Mouse (Mus musculus) hindbrain, embryonic 10.5 days (tissue): ENCODE results near the gene Rbm45. TPM values are rescaled to one million over a fixed set of nuclear protein-coding genes. Genes with fewer than 3 reads are reported as not detected.

Experiments
- DNase-seq: peaks from one replicate; pipeline ENCODE4 v3.0.0-alpha.2; 2017; ENCODE audit warnings: low spot score
- H3K27ac ChIP-seq: fragments of 300-500 bp; sonication (generic); 2 replicates; pipeline ENCODE4 v1.5.1; 2016; ENCODE audit warnings: mild to moderate bottlenecking, moderate library complexity
- H3K27me3 ChIP-seq: fragments of 300-500 bp; sonication (generic); 2 replicates; pipeline ENCODE4 v1.6.1; 2016; ENCODE audit warnings: mild to moderate bottlenecking; ENCODE audit not compliant: poor library complexity, insufficient read depth, severe bottlenecking
- H3K36me3 ChIP-seq: fragments of 300-500 bp; sonication (generic); 2 replicates; pipeline ENCODE4 v1.6.1; 2016; ENCODE audit warnings: mild to moderate bottlenecking, moderate library complexity
- H3K4me1 ChIP-seq: fragments of 300-500 bp; sonication (generic); replicated peaks from 2 replicates; pipeline ENCODE4 v1.6.1; 2016; ENCODE audit warnings: mild to moderate bottlenecking
- H3K4me3 ChIP-seq: fragments of 300-500 bp; sonication (generic); 2 replicates; pipeline ENCODE4 v1.5.1; 2016; ENCODE audit warnings: mild to moderate bottlenecking, moderate library complexity
- H3K9me3 ChIP-seq: fragments of 300-500 bp; sonication (generic); 2 replicates; pipeline ENCODE4 v1.6.1; 2016; ENCODE audit warnings: mild to moderate bottlenecking, moderate library complexity
- WGBS: fragments of 180-500 bp; shearing (Covaris S2); methylation state at CpG from one replicate; pipeline ENCODE4 v1.1.7; 2016; 5-methylcytosine and 5-hydroxymethylcytosine counted together
- polyA plus RNA-seq: library from polyadenylated mRNA; unstranded; fragments of >200 nt; fragmentation: Nextera tagmentation; extraction: Ambion mirVana; gene quantifications from 2 replicates; pipeline ENCODE4 v1.2.1, GENCODE M21; 2016

Gene Rbm45
- 17.8 and 18.3 TPM in 2 replicates for polyA plus RNA-seq

- Histone ChIP-seq H3K27ac (peak within 1 kb of the TSS; percentile 92), H3K36me3 (peaks cover 35% of the 10 kb centered on the region), H3K4me1 (peaks cover 14% of the 10 kb centered on the region), H3K27me3 (no peaks in the 10 kb centered on the region), H3K9me3 (no peaks in the 10 kb centered on the region), H3K4me3 (peak within 1 kb of the TSS; percentile 78)
- peak; percentile 87 for DNase-seq
- WGBS = under 1% methylated on average over 61 of the region's 61 CpGs
These were observed at the start of gene Rbm45 for GRCm38 (mm10) chr2:76369821-76370655. Rbm45 (plus strand) TSS chr2:76369984.

DNA sequence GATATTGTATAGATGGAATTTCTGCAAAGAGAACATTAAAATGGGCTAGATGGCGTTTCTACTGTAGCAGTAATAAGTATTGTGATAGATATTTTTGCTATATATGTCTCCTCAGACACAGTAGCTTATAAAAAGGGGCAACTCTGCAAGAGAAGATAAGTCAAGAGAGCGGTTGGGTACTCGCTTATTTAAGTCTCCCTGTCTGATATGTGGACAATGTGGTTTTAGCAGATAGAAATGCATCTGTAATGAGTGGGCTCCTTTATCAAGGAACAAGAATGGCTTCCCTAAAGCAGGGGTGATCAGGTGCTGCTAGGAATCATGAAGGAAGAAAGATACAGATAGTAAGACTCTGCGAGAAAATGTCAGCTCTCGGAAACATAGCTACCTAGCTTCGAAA lies 49.4 kb upstream of the Rbm45 start:
- no peaks in the 10 kb centered on the region for H3K36me3 ChIP-seq
- no peaks in the 10 kb centered on the region for H3K27me3 ChIP-seq
- no peaks in the 10 kb centered on the region for H3K9me3 ChIP-seq
- no peaks in the 10 kb centered on the region; the same call in 1 of the 2 replicates for H3K4me1 ChIP-seq
- no peak overlapping the region for H3K4me3 ChIP-seq
- no peak for DNase-seq
- H3K27ac ChIP-seq = no peak overlapping the region
- 91% methylated on average over 6 of the region's 6 CpGs for WGBS

GRCm38 (mm10) chr2:76323185-76323875 lies 46.5 kb upstream of the Rbm45 start:
- Histone ChIP-seq H3K4me1 (no peaks in the 10 kb centered on the region; the same call in 1 of the 2 replicates), H3K36me3 (no peaks in the 10 kb centered on the region), H3K27ac (no peak overlapping the region), H3K4me3 (no peak overlapping the region), H3K9me3 (no peaks in the 10 kb centered on the region), H3K27me3 (no peaks in the 10 kb centered on the region)
- WGBS = 88% methylated on average over 21 of the region's 21 CpGs
- no peak for DNase-seq

DNA sequence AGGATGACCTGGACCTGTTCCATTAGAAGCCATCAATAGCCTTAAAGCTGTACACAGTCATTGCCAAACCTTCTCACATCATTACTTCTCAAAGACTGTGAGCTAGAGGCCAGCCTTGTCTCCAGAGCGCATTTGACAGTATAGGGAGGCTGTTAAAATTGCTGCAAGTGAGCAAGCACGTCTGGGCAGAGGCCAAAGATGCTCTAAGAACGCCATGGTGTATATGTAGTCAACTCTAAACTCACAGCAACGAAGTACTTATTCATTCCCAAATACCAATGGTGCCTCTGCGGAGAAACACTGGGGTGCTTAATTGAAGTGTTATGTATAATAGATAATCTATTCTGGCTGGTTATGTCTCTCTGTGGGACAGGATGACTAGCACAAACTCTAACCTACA lies 45.3 kb upstream of the Rbm45 start:
- WGBS = 90% methylated on average over 5 of the region's 5 CpGs
- no peak overlapping the region for H3K4me3 ChIP-seq
- H3K9me3 ChIP-seq = no peaks in the 10 kb centered on the region
- H3K27me3 ChIP-seq = no peaks in the 10 kb centered on the region
- DNase-seq = no peak
- H3K27ac ChIP-seq = no peak overlapping the region
- peaks cover 7% of the 10 kb centered on the region for H3K4me1 ChIP-seq
- no peaks in the 10 kb centered on the region for H3K36me3 ChIP-seq

GRCm38 (mm10) chr2:76326161-76326560 lies 43.6 kb upstream of the Rbm45 start:
- H3K27ac ChIP-seq = no peak overlapping the region
- WGBS = 92% methylated on average over 3 of the region's 3 CpGs
- H3K4me3 ChIP-seq = no peak overlapping the region
- H3K36me3 ChIP-seq = no peaks in the 10 kb centered on the region
- no peaks in the 10 kb centered on the region for H3K27me3 ChIP-seq
- peaks cover 7% of the 10 kb centered on the region for H3K4me1 ChIP-seq
- H3K9me3 ChIP-seq = no peaks in the 10 kb centered on the region
- DNase-seq = no peak

- Histone ChIP-seq H3K9me3 (no peaks in the 10 kb centered on the region), H3K27ac (no peak overlapping the region), H3K4me1 (peaks cover 7% of the 10 kb centered on the region), H3K4me3 (no peak overlapping the region), H3K27me3 (no peaks in the 10 kb centered on the region), H3K36me3 (no peaks in the 10 kb centered on the region)
- DNase-seq = no peak
- WGBS = 91% methylated on average over 5 of the region's 5 CpGs
These were observed 39.7 kb upstream of the Rbm45 start for GRCm38 (mm10) chr2:76330081-76330480.

DNA sequence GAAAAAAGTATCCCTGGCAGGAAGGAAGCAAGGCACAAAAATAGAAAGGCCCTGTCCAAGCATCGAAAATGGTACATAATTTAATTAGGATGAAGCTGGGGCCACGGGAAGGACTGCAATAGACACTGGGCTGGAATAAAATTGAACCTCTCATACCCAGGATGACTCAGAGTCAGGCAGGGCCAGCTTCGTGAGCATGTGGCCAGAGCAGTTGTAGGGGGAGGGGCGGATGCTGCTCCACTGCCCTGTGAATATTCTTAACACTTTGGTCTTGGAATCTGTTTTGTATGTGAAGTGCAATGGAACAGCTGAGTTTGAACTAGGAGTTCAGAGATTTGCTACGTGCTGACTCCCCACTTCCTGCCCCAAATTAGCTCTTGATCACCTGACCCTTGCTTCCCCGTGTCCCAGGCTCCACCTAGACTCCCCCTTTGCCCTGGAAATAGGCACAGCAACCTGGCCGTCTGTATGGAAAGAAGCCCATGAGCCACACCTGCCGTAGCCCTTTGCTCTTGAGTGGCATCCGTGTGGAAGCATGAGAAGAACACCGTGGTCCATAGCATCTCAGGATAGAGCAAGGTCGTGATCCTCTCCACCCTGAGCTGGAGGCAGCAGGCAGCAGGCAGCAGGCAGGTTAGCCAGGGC lies 37.5 kb upstream of the Rbm45 start:
- WGBS = 80% methylated on average over 11 of the region's 11 CpGs
- Histone ChIP-seq H3K27ac (no peak overlapping the region), H3K4me3 (no peak overlapping the region), H3K9me3 (no peaks in the 10 kb centered on the region), H3K4me1 (peaks cover 7% of the 10 kb centered on the region), H3K27me3 (peaks cover 9% of the 10 kb centered on the region), H3K36me3 (no peaks in the 10 kb centered on the region)
- DNase-seq = no peak

GRCm38 (mm10) chr2:76334596-76334995 lies 35.2 kb upstream of the Rbm45 start:
- Histone ChIP-seq H3K4me1 (peaks cover 12% of the 10 kb centered on the region), H3K27me3 (peaks cover 32% of the 10 kb centered on the region), H3K4me3 (no peak overlapping the region), H3K36me3 (no peaks in the 10 kb centered on the region), H3K27ac (no peak overlapping the region), H3K9me3 (no peaks in the 10 kb centered on the region)
- WGBS = 77% methylated on average over 5 of the region's 5 CpGs
- DNase-seq = no peak

GRCm38 (mm10) chr2:76338215-76339156 lies 31.3 kb upstream of the Rbm45 start, which contains the start of gene Pde11a:
Pde11a (minus strand) TSS chr2:76338774.
- Histone ChIP-seq H3K4me3 (peak within 1 kb of the TSS; percentile 60), H3K36me3 (no peaks in the 10 kb centered on the region), H3K27me3 (peaks cover 38% of the 10 kb centered on the region), H3K4me1 (peaks cover 12% of the 10 kb centered on the region), H3K27ac (peak within 1 kb of the TSS; percentile 62), H3K9me3 (no peaks in the 10 kb centered on the region)
- DNase-seq = peak; percentile 41
- 17% methylated on average over 41 of the region's 41 CpGs for WGBS

- H3K9me3 ChIP-seq = no peaks in the 10 kb centered on the region
- WGBS = 91% methylated on average over 9 of the region's 9 CpGs
These were observed 27.6 kb upstream of the Rbm45 start for GRCm38 (mm10) chr2:76342146-76342545.

GRCm38 (mm10) chr2:76347839-76348238 lies 21.9 kb upstream of the Rbm45 start:
- Histone ChIP-seq H3K9me3 (no peaks in the 10 kb centered on the region), H3K27me3 (no peaks in the 10 kb centered on the region), H3K4me3 (no peak overlapping the region), H3K4me1 (no peaks in the 10 kb centered on the region), H3K27ac (no peak overlapping the region), H3K36me3 (no peaks in the 10 kb centered on the region)
- DNase-seq = no peak
- WGBS = 85% methylated on average over 6 of the region's 6 CpGs

More at GRCm38 (mm10) chr2:76342146-76342545, 27.6 kb upstream of the Rbm45 start:
- H3K27me3 ChIP-seq = peaks cover 30% of the 10 kb centered on the region
- no peak overlapping the region for H3K4me3 ChIP-seq
- no peaks in the 10 kb centered on the region for H3K36me3 ChIP-seq
- peaks cover 12% of the 10 kb centered on the region for H3K4me1 ChIP-seq
- H3K27ac ChIP-seq = no peak overlapping the region
- DNase-seq = no peak

GRCm38 (mm10) chr2:76360226-76360625 lies 9.6 kb upstream of the Rbm45 start, which contains the start of gene Cyct:
Cyct (minus strand) TSS chr2:76360450.
- H3K27ac ChIP-seq = no peak within 1 kb of the TSS
- no peaks in the 10 kb centered on the region for H3K4me1 ChIP-seq
- H3K27me3 ChIP-seq = no peaks in the 10 kb centered on the region
- no peaks in the 10 kb centered on the region for H3K36me3 ChIP-seq
- no peak for DNase-seq
- H3K9me3 ChIP-seq = no peaks in the 10 kb centered on the region
- H3K4me3 ChIP-seq = no peak within 1 kb of the TSS
- 89% methylated on average over 11 of the region's 11 CpGs for WGBS
